Mouse (Mus musculus) CH12.LX (cell line): ENCODE results near the gene Smg9. TPM values are rescaled to one million over a fixed set of nuclear protein-coding genes. Genes with fewer than 3 reads are reported as not detected.

Source experiments
- DNase-seq: peaks from one replicate; pipeline ENCODE4 v3.0.0-alpha.2; 2013; ENCODE audit errors: extremely low read depth
- H3K27ac ChIP-seq: 2 replicates; pipeline ENCODE4 v1.5.1; 2012; ENCODE audit warnings: low read depth, mild to moderate bottlenecking, control low read depth, moderate library complexity; ENCODE audit not compliant: insufficient read depth
- H3K27me3 ChIP-seq: replicated peaks from 2 replicates; pipeline ENCODE3; 2012; ENCODE audit warnings: inconsistent platforms
- H3K36me3 ChIP-seq, 2 experiments: replicated peaks in 1 of 2; 2 replicates each; pipeline versions ENCODE3 to v1.6.1; 2012; ENCODE audit warnings: inconsistent platforms in 1 of 2, low read length in 1 of 2, mild to moderate bottlenecking in 1 of 2, mixed read lengths in 1 of 2, moderate library complexity in 1 of 2; ENCODE audit not compliant: control insufficient read depth in 1 of 2, insufficient read depth in 1 of 2
- H3K4me1 ChIP-seq, 2 experiments: 2 replicates each; pipeline ENCODE4 v1.6.1; 2012; ENCODE audit warnings: inconsistent platforms in 1 of 2, moderate library complexity in 1 of 2; ENCODE audit not compliant: insufficient read depth in 2 of 2, control insufficient read depth in 1 of 2
- H3K4me2 ChIP-seq: 2 replicates; pipeline ENCODE4 v1.6.1; 2012; ENCODE audit warnings: low read depth, mild to moderate bottlenecking, control low read depth; ENCODE audit not compliant: poor library complexity, insufficient read depth, severe bottlenecking
- H3K4me3 ChIP-seq, 3 experiments: fragments of 150-350 bp in 1 of 3; sonication (generic) in 1 of 3; replicated peaks in 1 of 3; 2 replicates each; pipeline versions ENCODE3 to v1.5.1; 2011 to 2012; ENCODE audit warnings: low read depth in 2 of 3, low read length in 2 of 3, mild to moderate bottlenecking in 2 of 3, moderate library complexity in 2 of 3, control low read depth in 1 of 3, improper control_type of control experiment in 1 of 3, inconsistent platforms in 1 of 3, mixed read lengths in 1 of 3; ENCODE audit not compliant: poor library complexity in 1 of 3
- H3K79me2 ChIP-seq: replicated peaks from 2 replicates; pipeline ENCODE4 v1.6.1; 2012; ENCODE audit warnings: mild to moderate bottlenecking, moderate library complexity; ENCODE audit not compliant: control insufficient read depth, poor library complexity, insufficient read depth, severe bottlenecking; ENCODE audit errors: extremely low read depth
- H3K9ac ChIP-seq: 2 replicates; pipeline ENCODE4 v1.6.1; 2012; ENCODE audit warnings: low read depth, mild to moderate bottlenecking, control low read depth, moderate library complexity; ENCODE audit not compliant: insufficient read depth
- H3K9me3 ChIP-seq: replicated peaks from 2 replicates; pipeline ENCODE3; 2012; ENCODE audit warnings: low read length, inconsistent platforms, mixed read lengths
- BHLHE40 ChIP-seq: IDR thresholded peaks from 2 replicates; pipeline ENCODE4 v1.6.1; 2011; ENCODE audit warnings: mild to moderate bottlenecking, low read depth, low read length, improper control_type of control experiment
- CHD1 ChIP-seq: IDR thresholded peaks from 2 replicates; pipeline ENCODE4 v1.6.1; 2012; ENCODE audit warnings: low read depth, low read length, improper control_type of control experiment, inconsistent platforms
- CTCF ChIP-seq, 2 experiments: IDR thresholded peaks in 1 of 2; conservative IDR thresholded peaks in 1 of 2; 2 replicates each; pipeline ENCODE4 v1.5.1; 2011 to 2012; ENCODE audit warnings: low read depth in 2 of 2, low read length in 2 of 2, improper control_type of control experiment in 1 of 2, inconsistent platforms in 1 of 2, mild to moderate bottlenecking in 1 of 2, moderate library complexity in 1 of 2
- ELF1 ChIP-seq: IDR thresholded peaks from 2 replicates; pipeline ENCODE4 v1.6.1; 2014; ENCODE audit warnings: low read depth, mild to moderate bottlenecking, inconsistent platforms, low read length, improper control_type of control experiment
- EP300 ChIP-seq: IDR thresholded peaks from 2 replicates; pipeline ENCODE4 v1.6.1; 2011; ENCODE audit warnings: low read length, improper control_type of control experiment
- ETS1 ChIP-seq: conservative IDR thresholded peaks from 2 replicates; pipeline ENCODE4 v1.6.1; 2012; ENCODE audit warnings: low read depth, mild to moderate bottlenecking, inconsistent platforms, low read length, improper control_type of control experiment, moderate library complexity
- IRF4 ChIP-seq: IDR thresholded peaks from 2 replicates; pipeline ENCODE4 v1.6.1; 2014; ENCODE audit warnings: low read depth, mild to moderate bottlenecking, inconsistent platforms, low read length, improper control_type of control experiment
- JUN ChIP-seq: IDR thresholded peaks from 2 replicates; pipeline ENCODE4 v1.6.1; 2011; ENCODE audit warnings: low read depth, mild to moderate bottlenecking, low read length, improper control_type of control experiment, moderate library complexity; ENCODE audit not compliant: insufficient read depth
- JUND ChIP-seq: conservative IDR thresholded peaks from 2 replicates; pipeline ENCODE4 v1.6.1; 2011; ENCODE audit warnings: low read depth, low read length, improper control_type of control experiment
- KAT2A ChIP-seq: IDR thresholded peaks from 2 replicates; pipeline ENCODE4 v1.6.1; 2012; ENCODE audit warnings: low read length, improper control_type of control experiment, inconsistent platforms; ENCODE audit not compliant: insufficient replicate concordance
- MAFK ChIP-seq: IDR thresholded peaks from 2 replicates; pipeline ENCODE4 v1.6.1; 2011; ENCODE audit warnings: low read length, improper control_type of control experiment; ENCODE audit not compliant: insufficient replicate concordance
- MAX ChIP-seq: IDR thresholded peaks from 2 replicates; pipeline ENCODE4 v1.6.1; 2011; ENCODE audit warnings: low read length, improper control_type of control experiment
- MAZ ChIP-seq: IDR thresholded peaks from 2 replicates; pipeline ENCODE4 v1.6.1; 2012; ENCODE audit warnings: low read depth, mild to moderate bottlenecking, inconsistent platforms, low read length, improper control_type of control experiment, moderate library complexity
- MEF2A ChIP-seq: IDR thresholded peaks from 2 replicates; pipeline ENCODE4 v1.6.1; 2014; ENCODE audit warnings: low read depth, mild to moderate bottlenecking, inconsistent platforms, low read length, improper control_type of control experiment, borderline replicate concordance
- MYC ChIP-seq: IDR thresholded peaks from 2 replicates; pipeline ENCODE4 v1.6.1; 2011; ENCODE audit warnings: low read depth, mild to moderate bottlenecking, improper control_type of control experiment, low read length
- NRF1 ChIP-seq: IDR thresholded peaks from 2 replicates; pipeline ENCODE4 v1.6.1; 2014; ENCODE audit warnings: low read depth, mild to moderate bottlenecking, inconsistent platforms, low read length, improper control_type of control experiment, moderate library complexity
- PAX5 ChIP-seq: IDR thresholded peaks from 2 replicates; pipeline ENCODE4 v1.6.1; 2012; ENCODE audit warnings: low read length, inconsistent platforms, mixed read lengths
- POLR2A ChIP-seq: IDR thresholded peaks from 2 replicates; pipeline ENCODE4 v1.6.1; 2011; ENCODE audit warnings: low read depth, mild to moderate bottlenecking, improper control_type of control experiment, low read length
- RCOR1 ChIP-seq: conservative IDR thresholded peaks from 2 replicates; pipeline ENCODE4 v1.6.1; 2012; ENCODE audit warnings: low read depth, mild to moderate bottlenecking, inconsistent platforms, low read length, improper control_type of control experiment
- SIN3A ChIP-seq: IDR thresholded peaks from 2 replicates; pipeline ENCODE4 v1.6.1; 2012; ENCODE audit warnings: low read length, improper control_type of control experiment, inconsistent platforms
- SMC3 ChIP-seq: IDR thresholded peaks from 2 replicates; pipeline ENCODE4 v1.6.1; 2011; ENCODE audit warnings: low read depth, low read length, improper control_type of control experiment
- TCF12 ChIP-seq: IDR thresholded peaks from 2 replicates; pipeline ENCODE4 v1.6.1; 2014; ENCODE audit warnings: low read depth, mild to moderate bottlenecking, inconsistent platforms, low read length, improper control_type of control experiment
- UBTF ChIP-seq: IDR thresholded peaks from 2 replicates; pipeline ENCODE4 v1.6.1; 2012; ENCODE audit warnings: low read depth, mild to moderate bottlenecking, inconsistent platforms, low read length, improper control_type of control experiment, moderate library complexity
- USF1 ChIP-seq: IDR thresholded peaks from 2 replicates; pipeline ENCODE4 v1.6.1; 2014; ENCODE audit warnings: low read depth, mild to moderate bottlenecking, inconsistent platforms, low read length, improper control_type of control experiment
- USF2 ChIP-seq: conservative IDR thresholded peaks from 2 replicates; pipeline ENCODE4 v1.6.1; 2011; ENCODE audit warnings: low read depth, low read length, improper control_type of control experiment
- ZC3H11A ChIP-seq: IDR thresholded peaks from 2 replicates; pipeline ENCODE4 v1.6.1; 2012; ENCODE audit warnings: low read depth, mild to moderate bottlenecking, inconsistent platforms, low read length, improper control_type of control experiment
- dilution Hi-C: fragments of 300-500 bp; cut with MboI; formaldehyde crosslinking; loops from 2 replicates; pipeline ENCODE4 v1.14.3; 2020; ENCODE audit warnings: low sequenced_read_pairs; ENCODE audit not compliant: extremely low pct_unique_long_range_greater_than_20kb, extremely low pct_ligation_motif_present
- in situ Hi-C: fragments of 300-500 bp; cut with MboI; formaldehyde crosslinking; loops from 3 replicates; pipeline ENCODE4 v1.14.3; 2019; ENCODE audit warnings: low sequenced_read_pairs, low pct_ligation_motif_present, low pct_unique_long_range_greater_than_20kb, mixed read lengths
- polyA plus RNA-seq: library from polyadenylated mRNA; unstranded; fragments of >175 nt; gene quantifications from 2 replicates; pipeline ENCODE4 v1.2.1, GENCODE M21; 2012; ENCODE audit warnings: low read depth; ENCODE audit not compliant: insufficient read length
- total RNA-seq, 2 experiments: library from RNA; depleted of rRNA; stranded (reverse); fragments of 300-350 nt in 1 of 2; fragments of >200 nt in 1 of 2; gene quantifications; 2 replicates each; pipeline ENCODE4 v1.2.3; 2012 to 2014

The Smg9 gene
- total and polyA plus RNA-seq, 3 experiments = 19.9 to 26.8 (median 20.5) TPM

GRCm38 (mm10) chr7:24450585-24451017 lies 51.2 kb downstream of the Smg9 start:
- Histone ChIP-seq H3K27me3 (peaks cover 44% of the 10 kb centered on the region), H3K4me3 (no peak overlapping the region), H3K4me2 (no peak overlapping the region), H3K79me2 (no peaks in the 10 kb centered on the region), H3K9ac (no peak overlapping the region), H3K36me3 (no peaks in the 10 kb centered on the region), H3K9me3 (peaks cover 13% of the 10 kb centered on the region), H3K27ac (no peak overlapping the region), H3K4me1 (peaks cover 20 to 58% of the 10 kb centered on the region in 2 experiments)
- peak; percentile 86 for DNase-seq
- dilution Hi-C loops (no loop called here), in situ Hi-C loops (no loop called here)
- TF ChIP-seq BHLHE40 (peak; percentile 94), ETS1 (peak; percentile 90), PAX5 (no peak), MYC (peak; percentile 63; the same call in 1 of the 2 replicates), TCF12 (peak; percentile 98), RCOR1 (peak; percentile 84), SIN3A (peak; percentile 46; the same call in 1 of the 2 replicates), USF2 (peak; percentile 62), MAFK (peak; percentile 83), KAT2A (no peak), USF1 (peak; percentile 59), CHD1 (no peak), IRF4 (peak; percentile 79), MAX (peak; percentile 64), MEF2A (peak; percentile 68), EP300 (peak; percentile 89), JUN (no peak), SMC3 (no peak)

GRCm38 (mm10) chr7:24451855-24452311 lies 52.5 kb downstream of the Smg9 start, which contains the start of gene Irgc1:
Gene Irgc1, minus strand, starts transcription at chr7:24452297.
- H3K9me3 ChIP-seq = peaks cover 3% of the 10 kb centered on the region
- H3K4me2 ChIP-seq = peak within 1 kb of the TSS; percentile 88
- H3K27me3 ChIP-seq = peaks cover 48% of the 10 kb centered on the region
- peak; percentile 43; the same call in 1 of the 2 replicates for TF ChIP-seq MAX
- no peak; the same call in 1 of the 2 replicates for TF ChIP-seq ELF1
- 0 out of 2 replicates have a peak, but pooled peaks have one; percentile 14 for TF ChIP-seq MAZ
- TF ChIP-seq ETS1 = peak; percentile 75
- peak; percentile 79 for TF ChIP-seq BHLHE40
- no peak for TF ChIP-seq MYC
- TF ChIP-seq IRF4 = peak; percentile 83
- TF ChIP-seq USF1 = no peak
- TF ChIP-seq SIN3A = 0 out of 2 replicates have a peak, but pooled peaks have one; percentile 13
- TF ChIP-seq ZC3H11A = no peak
- peak; percentile 56; the same call in 1 of the 2 replicates for TF ChIP-seq MEF2A
- TF ChIP-seq PAX5 = no peak
- 0 out of 2 replicates have a peak, but pooled peaks have one; percentile 9 for TF ChIP-seq NRF1
- no peak for TF ChIP-seq UBTF
- no peak for TF ChIP-seq JUND
- peak in 1 of 2 experiments; percentile 47; a peak in 2 of 4 replicates for TF ChIP-seq CTCF (conservative IDR thresholded peaks at IDR 0.05 in 1 of 2, IDR thresholded peaks at IDR 0.05 in 1 of 2; ENCODE audit: low read depth in 2 of 2, low read length in 2 of 2)
- TF ChIP-seq RCOR1 = peak; percentile 57; the same call in 1 of the 2 replicates
- TF ChIP-seq EP300 = peak; percentile 84
- no peak for TF ChIP-seq POLR2A
- TF ChIP-seq TCF12 = peak; percentile 86
- TF ChIP-seq CHD1 = no peak
- H3K79me2 ChIP-seq = no peaks in the 10 kb centered on the region
- dilution Hi-C loops (no loop called here), in situ Hi-C loops (no loop called here)
- H3K36me3 ChIP-seq = no peaks in the 10 kb centered on the region
- H3K4me3 ChIP-seq = no peak within 1 kb of the TSS
- peak; percentile 85 for DNase-seq
- H3K27ac ChIP-seq = no peak within 1 kb of the TSS
- H3K4me1 ChIP-seq = peaks cover 18 to 50% of the 10 kb centered on the region in 2 experiments
- H3K9ac ChIP-seq = no peak within 1 kb of the TSS
